Mouse (Mus musculus) right cerebral cortex, adult 18-20 months (tissue): ENCODE data around the gene Tenm1.

Experiments
- DNase-seq: peaks from one replicate; pipeline ENCODE4 v3.0.0; 2022; ENCODE audit warnings: mixed read lengths

The Tenm1 gene

DNA sequence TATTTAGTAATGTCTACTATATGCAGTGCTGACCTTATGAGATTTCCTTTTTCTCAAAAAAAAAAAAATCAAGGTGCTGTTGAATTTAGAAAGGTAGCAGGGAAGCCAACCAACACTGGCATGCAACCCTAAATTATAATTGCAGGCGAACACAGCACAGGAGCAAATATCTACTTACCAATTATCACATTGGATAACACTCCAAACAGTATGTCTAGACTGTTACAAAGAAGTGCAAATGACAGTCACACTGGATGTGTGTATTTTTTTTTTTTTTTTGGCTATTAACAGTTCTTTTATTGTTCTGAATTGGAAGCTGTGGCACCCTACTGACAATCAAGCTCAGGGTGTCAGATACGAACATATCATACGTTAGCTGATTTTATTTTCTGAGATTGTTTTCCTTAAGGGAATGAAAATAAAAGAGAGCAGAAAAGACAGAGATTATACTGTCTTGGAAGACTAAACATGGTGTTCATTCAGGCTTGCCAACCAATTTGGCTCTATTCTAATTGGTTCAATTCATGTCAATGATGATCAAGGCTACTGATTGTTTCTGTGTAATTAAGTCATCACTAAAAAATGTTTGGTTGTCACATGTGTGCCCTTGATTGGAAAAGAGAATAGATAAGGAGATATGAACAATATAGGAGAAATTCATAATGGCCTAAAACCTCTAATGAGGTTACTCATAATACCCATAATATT lies 710.7 kb downstream of the Tenm1 start:
- DNase-seq: no peak

DNA sequence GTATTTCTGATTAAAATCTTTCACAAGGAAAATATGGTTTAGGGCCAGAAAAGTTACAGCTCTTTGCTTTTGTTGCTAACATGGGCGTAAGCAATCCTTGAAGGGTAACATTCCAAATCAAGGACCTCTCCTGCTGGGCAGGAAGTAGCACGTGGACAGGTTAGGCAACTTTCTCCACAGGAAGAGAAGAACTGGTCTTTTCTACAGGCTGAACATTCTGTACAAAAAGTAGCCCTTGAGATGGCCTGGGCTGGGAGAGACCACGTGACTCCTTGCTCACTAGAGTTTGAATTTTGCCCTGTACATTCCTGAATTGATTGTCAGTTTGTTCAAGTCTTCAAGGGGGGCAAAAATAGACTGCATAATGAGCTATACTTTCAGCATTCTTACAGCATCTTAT lies 728.6 kb downstream of the Tenm1 start:
- no peak for DNase-seq

DNA sequence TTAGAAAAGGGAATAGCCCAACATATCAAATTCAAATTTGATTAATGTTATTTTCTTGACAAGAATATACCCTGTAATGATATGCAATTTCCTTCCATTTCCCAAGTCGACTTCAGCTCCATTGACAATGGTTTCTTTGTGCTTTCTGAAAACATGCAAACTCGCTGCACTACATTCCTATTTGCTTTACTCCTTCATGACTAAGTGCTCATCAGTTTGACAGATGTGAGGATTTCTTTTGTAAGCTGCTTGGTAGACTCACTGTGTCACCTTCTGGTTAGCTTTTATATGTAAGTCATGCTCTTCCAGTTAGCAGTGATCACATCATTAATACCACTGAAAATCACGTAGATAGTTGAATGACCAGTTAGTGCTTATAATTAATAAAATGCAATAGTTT lies 781.8 kb downstream of the Tenm1 start:
- DNase-seq: no peak

DNA sequence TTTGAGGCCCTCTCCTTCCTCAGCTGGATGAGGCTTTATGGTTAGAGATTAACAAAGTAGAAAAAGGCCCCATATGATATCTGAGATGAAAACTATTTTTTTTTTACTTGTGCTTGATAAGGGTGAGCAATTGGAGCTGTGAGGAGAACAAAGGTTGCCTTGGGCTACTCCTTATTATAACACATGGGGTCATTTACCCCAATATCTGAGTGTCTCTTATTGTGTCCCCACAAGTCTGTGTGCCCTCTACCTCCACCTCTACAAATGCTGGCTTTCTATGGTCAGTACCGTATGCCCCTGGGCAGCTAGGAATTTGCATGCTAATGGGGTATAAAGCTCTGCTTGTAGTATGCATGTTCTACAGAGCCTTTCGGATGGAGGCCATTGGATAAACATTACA lies 848.4 kb downstream of the Tenm1 start:
- no peak for DNase-seq

DNA sequence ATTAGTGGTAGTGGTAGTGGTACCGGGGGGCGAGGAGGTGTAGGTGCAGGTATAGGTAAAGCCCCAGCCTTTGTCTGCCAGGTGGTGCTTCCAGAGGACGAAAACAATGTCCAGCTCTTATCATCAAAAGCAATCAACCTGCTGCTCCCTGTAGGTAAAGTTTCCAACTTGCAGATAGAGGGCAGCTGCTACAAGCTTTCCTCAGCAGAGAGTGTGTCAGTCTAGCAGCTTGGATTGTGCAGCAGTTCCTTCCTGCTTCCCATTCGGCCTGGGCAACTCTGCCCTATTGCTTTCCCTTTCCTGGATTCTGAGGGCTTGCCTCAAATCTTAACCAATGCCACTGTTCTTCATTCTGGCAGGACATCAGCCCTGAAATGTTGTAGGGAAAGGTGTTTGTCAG lies 870.2 kb downstream of the Tenm1 start:
- DNase-seq: no peak

DNA sequence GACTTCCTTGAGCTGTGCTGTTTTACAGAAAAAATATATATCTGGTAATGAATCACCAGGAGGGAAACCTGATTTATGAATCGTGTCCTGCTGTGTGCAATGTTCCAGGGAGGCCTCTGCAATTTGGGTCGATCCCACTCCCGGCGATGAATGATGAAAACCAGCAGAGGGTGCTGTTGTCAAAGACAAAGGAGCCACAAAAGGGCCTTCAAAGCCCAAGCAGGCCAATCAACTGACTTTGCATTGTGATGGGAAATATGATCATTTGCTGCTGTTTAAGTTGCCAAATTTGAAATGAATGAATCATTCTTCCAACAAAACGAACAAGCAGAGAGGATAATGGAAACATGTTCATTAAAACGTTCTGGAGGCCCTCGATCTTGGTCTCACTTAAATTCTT lies 871.6 kb downstream of the Tenm1 start:
- DNase-seq: peak; percentile 62

DNA sequence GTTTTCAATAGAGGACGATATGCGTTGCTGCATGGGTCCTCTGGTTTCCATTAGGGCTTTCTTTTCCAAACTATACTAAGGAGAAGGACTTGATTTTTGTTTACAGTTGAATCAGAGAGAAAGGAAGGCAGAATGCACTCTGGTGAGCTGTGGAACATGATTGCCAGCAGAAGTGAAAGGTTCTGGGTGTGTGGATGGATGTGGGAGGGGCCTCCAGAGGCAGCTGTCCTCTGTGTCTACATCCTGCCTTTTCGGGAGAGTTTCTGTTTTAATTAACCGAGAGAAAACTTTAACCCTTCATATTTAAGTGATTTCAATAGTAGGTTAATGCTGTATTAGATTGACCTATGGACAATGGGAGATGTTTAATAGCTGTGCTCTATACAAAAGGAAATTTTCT lies 880.4 kb downstream of the Tenm1 start:
- no peak for DNase-seq

DNA sequence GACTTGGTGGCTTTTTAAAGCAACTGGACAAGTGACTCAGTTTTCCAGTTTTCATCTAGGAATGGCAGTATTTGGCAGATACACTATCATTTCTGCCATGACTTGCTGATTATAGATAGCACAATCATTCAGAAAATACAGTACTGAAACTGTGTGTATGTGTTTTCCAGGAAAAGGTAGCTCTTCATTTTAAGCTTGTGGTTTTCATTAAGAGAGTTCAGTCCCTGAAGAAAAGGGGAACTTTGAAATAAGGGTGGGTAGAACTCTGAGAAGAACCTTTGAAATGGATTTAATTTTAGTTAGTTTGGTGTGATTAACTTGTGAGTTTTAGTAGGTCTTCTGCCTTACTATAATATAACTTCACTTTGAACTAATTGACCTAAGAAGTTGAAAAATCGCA lies 883.9 kb downstream of the Tenm1 start:
- DNase-seq: no peak

DNA sequence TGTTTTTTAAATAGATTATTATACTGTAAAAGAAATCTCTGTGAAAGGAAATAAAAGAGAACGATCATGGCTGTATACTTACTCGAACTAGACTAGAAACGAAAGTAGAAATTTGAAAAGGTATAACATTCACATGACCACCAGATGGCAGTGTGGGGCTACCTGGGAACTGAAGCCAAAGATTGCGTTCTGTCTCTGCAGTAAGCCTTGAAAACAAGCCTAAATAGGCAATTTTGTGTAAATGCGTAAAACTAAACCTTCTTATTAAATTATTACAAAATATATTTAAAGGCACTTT lies 888.2 kb downstream of the Tenm1 start:
- DNase-seq: peak; percentile 63

DNA sequence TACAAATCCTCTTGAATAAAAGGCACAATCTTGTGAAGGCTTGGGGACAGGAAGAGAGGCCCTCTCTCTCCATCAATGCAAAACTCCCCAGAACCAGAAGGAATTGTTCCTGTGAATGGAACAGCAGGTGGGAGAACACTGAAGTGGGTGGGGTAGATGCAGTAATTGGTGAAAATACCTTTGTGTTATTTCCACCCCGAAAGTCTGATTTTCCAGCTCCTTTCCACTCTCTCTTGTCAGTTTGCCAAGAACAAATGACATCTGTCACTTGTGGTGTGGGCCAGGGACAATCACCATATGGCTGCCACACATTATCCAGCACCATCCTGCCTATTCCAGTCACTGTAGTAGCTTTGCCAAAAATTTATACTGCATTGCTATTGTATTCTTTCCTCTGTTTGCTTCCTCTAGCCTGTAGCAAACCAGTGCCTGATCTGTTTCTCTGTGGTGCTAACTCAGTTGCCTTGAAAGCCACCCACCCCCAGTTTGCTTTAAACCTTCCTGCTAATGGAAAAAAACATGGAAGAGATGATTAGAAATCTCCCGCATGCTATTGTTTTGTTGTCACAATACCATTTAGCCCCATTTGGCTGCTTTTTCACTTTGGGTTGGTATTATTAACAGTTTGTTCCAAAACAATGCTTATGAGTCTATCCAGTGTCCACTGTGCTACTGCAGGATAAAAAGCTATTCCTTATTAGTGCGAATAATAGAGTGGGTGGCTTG lies 888.7 kb downstream of the Tenm1 start:
- DNase-seq: peak; percentile 17

DNA sequence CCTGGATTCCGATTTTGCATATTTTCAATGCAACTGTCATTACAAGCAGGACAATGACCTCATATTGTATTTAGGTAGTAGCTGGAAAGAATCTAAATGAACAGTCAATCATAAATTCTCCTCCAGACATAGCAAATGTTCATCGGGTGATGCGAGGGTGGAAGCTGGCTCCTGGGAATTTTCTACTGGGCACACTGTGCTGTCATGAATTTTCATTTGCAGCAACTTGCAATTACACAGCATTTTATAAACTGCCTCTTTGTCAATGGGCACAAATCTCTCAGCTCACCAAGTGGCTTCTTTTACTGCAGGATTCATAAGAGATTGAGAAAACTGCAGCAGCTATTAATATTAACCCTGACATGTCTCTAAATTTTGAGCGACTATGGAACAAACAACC lies 898.2 kb downstream of the Tenm1 start:
- DNase-seq: no peak

DNA sequence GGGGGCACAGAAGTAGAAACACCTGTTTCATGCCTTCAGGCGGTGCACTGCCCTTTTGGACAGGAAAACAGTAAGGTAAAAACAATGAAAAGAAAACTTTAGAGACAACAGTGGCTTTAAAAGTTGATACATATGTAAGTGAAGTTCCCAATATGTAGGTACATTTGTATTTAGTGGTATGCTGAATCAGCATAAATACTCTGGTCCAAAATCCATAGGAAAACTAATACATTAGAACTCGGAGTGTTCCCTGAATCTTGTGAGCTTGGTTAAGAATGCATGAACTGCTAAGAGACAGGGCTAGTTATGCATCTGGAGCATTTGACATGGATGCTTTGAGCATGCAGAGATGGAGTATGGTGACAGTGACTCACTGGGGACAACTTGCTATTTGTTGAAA lies 906.1 kb downstream of the Tenm1 start:
- no peak for DNase-seq

DNA sequence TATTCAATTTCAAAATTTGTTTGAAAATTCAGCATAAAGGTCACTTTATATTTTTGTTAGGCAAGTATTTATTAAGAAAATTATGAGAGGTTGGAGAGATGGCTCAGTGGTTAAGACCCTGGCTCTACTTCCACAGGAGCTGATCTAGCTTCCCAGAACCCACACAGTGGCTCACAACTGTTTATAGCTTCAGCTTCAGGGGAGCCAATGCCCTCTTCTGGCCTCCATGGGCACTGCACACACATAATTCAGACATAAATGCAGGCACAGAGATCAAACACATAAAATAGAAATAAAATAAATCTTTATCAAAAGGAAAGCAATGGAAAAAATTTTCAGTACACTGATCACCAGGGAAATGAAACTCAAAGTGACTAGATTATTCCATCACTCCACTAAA lies 916.4 kb downstream of the Tenm1 start:
- no peak for DNase-seq

DNA sequence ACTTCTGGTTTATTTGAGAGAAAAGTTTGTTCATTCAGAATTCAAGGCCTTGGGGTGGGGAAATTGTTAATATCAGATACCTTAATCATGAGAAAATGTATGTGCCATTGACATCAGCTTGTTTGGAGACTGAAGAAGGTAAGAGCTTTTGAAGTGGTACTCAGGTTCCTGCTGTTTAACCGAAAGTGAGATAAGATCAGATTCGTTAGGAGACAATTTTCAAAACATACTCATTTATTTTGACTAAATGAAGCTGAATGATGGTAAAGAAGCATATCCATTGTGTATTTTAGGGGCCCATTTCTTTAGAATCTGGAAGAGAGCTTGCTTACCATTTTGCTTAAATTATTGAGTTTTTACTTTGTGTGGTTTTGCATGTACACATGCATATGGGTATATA lies 917.8 kb downstream of the Tenm1 start:
- no peak for DNase-seq

DNA sequence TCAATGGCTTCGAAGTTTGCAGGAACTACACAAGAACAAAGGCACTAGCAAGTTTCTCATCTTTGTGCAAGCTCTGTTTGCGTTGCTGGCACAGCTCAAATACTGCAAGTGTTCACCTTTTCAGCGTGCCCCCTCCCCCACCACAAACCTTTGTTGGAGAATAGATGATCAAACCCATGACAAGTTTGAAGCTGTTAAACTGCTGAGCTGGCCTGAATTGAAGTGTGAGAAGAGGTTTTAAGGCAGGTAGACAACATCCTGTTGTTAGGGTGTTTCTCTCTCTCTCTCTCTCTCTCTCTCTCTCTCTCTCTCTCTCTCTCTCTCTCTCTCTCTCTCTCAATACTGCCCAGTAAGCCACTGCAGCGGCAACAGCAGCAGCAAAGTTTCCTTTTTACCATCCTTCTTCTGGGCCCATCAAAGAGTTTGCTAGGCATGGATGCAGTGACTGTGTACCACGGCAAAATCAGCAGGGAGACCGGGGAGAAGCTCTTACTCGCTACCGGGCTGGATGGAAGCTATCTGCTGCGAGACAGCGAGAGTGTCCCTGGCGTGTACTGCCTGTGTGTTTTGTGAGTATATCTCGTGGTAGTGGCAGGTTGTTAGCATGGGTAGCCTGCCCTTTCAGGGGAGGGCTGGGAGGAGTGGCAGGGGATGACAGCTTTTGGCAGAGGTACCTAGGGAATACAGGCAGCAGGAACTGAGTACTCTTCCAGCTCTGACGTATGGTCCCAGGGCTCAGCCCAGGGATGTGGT lies 926.5 kb downstream of the Tenm1 start, which contains the start of gene Sh2d1a:
Sh2d1a (plus strand) TSS at position 163 of the 753 bp plus-strand sequence.
- no peak for DNase-seq

DNA sequence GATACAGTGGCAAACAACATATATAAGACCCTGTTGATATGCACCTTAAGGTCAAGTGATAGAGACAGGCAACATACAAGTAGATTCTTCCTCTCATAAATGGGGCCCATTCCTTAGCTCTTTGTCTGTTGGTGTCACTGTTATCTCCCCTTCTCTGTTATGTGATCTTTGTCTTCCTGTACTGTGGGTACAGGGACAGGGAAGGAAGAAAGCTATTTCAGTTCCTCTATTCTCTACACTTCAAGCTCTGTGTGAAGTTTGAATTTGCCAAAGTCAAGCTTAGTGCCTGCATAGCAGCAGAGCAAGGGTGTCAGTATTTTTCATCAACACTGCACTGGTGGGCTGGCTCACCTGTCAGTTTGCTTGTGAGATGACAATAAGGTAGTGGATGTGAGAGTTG lies 928.4 kb downstream of the Tenm1 start:
- no peak for DNase-seq

DNA sequence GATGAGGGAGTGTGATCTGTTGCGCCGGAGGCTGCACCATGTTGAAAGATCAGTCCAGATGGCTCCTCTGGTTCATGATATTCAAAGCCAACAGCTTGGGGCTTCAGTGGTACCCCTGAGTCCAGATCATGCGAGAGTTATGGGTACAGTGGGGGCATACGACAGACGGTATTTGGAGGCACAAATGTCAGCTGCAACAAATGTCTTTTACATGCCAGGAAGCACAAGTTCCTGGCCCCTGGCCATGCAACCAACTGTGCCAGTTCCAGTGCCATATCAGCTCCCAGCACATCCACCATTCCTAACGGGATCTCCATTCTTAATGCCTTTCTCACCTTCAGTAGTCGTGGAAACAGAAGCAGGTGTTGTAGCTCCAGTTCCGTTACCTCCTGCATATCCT lies 938.6 kb downstream of the Tenm1 start:
- DNase-seq: no peak

DNA sequence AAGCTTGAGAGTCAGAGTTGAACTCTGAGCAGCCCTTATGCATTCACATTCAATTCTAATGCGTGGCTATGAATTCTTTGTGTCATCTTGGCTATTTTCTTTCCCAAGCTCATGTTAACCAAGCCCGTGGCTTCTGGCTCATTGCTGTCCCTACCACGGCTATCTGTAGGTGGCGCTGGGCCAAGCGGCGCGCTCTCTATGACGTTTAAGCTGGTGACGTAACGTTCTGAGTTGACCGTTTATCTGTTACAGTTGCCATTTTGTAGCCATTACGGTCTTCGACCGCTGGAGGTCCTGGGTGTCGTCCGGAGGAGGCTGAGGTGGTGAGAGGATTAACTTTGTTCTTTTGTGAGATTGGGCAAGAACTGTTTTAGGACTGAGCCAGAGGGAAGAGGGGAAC lies 939.5 kb downstream of the Tenm1 start, which contains the start of gene Tex13c2:
Tex13c2 (plus strand) TSS at position 246 of the 400 bp plus-strand sequence.
- no peak for DNase-seq
